Mouse (Mus musculus) cerebellum, postnatal 25 days (tissue): ENCODE measurements at regions not wholly inside any gene's neighbourhood (a gene's known extent, or its start where the extent isn't known, plus 50 kb on each side); places are given as distances from the start of the nearest gene placed in this dataset.

ENCODE experiments used
- DNase-seq, 2 experiments: peaks; one replicate each; pipeline ENCODE4 v3.0.0; 2021; ENCODE audit warnings: mixed read lengths in 2 of 2

DNA sequence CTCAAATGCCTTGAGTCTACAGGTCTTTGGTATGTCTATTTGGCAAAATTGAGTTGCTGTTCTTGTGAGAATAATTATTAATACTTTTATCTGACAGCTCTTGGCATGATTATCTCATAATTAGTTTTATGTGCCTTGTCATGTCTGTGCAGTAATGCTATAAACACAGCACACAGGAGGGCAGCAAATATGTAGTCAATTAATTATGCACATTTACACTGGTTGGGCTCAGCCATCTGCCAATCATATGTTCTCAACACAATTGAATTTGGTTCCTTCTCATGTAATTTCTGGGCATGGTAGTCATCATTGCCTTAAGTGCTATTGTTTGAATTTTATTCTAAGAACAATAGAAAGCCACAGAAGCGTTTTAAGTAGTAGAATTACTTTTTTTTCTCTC, 1650.7 kb upstream of the Tenm2 start:
- DNase-seq: no peak

DNA sequence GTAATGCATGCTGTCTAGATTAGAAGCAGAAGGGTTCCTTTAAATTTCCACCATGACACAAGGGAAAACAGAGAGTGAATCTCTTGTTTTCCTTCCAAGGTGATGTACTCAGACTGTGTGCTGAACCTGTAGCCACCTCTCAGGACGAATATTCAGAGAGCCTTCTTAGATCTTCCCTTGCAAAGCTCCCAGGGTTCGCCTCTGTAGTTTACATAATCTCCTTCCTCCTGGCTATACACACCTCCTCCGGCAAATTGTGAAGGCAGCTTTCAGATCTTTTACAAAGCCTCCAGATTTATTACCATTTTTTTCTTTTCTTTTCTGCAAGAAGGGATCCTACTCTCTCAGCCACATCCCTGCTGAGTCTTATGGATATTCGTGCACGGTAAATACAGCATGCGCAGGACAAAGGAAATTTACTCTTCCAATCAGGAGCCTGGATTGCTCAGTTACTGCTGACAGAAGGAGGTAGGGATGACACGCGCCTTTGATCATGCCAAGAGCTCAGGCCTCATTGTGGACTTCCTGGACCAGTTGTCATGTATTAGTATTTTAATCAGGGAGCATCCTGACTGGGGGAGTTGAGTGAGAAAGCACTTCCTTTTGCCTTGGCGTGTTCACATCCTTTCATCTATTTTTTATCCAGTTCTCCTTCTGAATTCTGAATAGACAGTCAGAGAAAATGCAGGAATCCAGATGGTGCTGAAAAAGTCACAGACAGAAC, 1626.0 kb upstream of the Tenm2 start:
- peak; percentile 5 to 8 for DNase-seq

DNA sequence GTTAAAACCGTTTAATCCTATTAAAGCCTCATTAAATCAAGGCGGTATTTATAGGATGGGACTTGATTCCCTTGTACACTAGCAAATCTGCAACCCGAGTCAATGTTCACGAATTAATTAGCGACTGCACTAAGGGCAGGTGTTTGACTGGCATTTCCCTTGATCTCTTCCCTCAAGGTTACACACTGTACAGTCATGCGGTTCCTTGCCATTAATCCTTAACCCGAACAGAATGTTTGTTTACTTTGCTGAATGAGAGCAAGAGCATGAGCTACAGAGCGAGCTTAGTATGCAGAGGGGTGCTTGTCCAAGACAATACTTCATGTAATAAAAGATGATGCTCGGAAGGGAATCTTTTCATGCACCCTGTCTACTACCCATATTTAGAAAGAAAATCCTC, 1620.9 kb upstream of the Tenm2 start:
- DNase-seq: no peak

DNA sequence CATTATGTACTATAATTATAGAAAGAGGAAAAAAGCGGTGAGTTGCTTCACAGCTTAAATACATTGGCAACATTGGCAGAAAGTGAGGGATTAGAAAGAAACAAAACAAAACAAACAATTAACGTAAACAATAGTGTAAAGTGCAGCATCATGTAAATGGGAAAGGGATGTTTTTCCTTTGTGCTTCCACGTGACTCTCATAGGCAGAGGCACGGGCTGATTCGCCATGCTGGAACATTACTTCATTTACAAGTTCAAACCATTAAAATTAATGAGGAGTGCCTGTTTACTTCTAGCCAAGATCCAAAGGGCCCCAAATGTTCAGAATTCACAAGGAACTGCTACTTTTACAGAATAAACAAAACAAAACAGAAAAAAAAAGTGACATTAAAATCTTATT, 1593.4 kb upstream of the Tenm2 start:
- DNase-seq: no peak

DNA sequence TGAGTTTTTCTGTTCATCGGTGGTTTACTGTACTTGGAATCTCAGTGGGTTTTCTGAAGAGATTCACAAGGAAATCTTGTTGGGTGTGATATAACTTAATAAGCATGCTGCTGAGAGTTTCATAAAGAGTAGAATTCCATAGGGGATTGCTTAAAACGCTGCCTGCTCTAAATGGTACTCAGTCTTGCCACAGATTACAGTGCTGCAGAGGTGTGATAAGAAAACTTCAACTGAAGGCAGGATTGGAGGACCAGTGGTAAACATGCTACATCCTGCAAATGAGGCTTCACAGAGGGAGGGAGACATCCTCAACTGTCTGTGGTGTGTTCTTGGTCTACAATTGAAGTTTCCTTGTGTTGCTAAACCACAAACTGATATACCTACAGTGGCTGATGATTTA, 1592.6 kb upstream of the Tenm2 start:
- no peak for DNase-seq

DNA sequence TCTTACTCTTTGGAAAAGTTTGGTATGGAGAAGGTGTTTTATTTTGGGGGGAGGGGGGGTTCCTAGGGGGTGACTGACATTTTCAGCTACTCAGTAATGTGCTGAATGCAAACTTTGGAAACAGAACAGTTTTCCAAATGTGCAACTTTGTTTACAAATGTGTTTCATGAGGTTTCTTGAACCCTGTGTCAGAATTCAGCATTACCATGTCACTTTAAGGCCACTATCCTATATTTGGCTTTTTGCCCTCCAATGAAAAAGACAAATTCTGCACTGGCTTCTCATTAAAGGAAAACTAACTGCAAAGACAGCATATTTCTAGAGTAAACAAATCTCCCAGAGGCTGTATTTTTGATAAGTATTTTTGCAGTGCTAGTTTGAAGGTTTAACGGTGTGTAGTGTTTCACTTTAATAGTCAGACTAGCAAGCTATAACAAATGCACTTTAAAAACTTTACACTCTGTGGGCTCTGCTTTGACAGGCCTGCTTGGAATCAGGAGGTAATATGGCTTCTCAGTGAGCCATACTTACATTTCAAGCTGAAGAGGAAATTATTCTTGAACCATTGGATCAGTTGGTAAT, 1589.5 kb upstream of the Tenm2 start:
- DNase-seq: no peak

DNA sequence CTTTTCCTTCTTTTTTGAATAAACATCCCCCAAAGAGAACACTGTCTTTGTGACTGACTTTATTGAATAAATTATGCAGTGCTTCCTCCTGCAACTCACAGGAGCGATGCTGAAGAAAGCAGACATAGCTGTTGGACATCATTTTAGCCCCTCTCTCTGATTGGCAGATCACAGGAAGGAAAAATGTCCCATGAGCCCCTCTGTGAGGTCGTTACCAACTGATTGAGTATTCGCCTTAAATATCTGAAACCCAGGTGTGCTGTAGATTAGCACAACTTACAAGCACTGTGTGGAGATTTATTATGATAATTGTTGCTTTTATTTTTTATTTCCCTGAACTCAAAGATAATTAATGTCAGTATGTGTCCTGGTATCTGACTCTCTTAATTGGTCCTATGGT, 1582.4 kb upstream of the Tenm2 start:
- DNase-seq: no peak

DNA sequence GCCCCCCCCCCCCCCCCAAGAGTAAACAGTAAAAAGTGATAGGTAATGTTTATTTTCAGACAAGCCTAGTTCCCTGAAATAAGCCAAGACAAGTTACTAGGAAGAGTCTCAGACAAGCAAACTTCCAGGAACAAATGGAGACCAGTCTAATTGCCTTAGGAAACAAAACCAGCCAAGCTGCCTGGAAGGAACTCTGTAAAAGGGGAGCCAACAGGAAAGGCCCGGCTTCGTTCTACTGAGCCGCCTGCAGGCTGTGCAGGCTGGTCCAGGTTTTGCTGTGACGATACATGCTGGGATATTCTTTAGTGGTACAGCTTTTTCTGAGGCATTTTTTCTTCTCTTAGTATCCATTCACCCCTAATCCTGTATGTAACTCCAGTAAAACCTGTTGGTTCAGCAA, 1547.8 kb upstream of the Tenm2 start:
- no peak for DNase-seq

DNA sequence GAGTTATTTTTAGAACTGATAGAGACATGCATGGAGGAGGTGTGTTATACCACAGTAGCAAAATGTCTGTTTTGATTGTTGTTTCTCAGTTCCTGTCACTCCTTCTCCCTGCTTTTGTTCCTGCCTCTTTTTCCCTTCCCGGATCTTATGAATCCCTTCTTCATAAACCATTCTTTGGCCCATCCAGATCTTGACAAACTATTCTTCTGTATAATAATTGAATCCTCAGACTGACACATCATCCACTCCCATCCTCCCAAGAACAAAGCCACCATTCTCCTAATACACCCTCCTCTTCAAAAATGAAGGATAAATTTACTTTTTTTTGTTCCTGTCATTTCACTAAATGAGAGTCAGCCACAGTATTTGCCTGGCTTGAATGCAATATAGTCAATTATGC, 1543.8 kb upstream of the Tenm2 start:
- DNase-seq: no peak

DNA sequence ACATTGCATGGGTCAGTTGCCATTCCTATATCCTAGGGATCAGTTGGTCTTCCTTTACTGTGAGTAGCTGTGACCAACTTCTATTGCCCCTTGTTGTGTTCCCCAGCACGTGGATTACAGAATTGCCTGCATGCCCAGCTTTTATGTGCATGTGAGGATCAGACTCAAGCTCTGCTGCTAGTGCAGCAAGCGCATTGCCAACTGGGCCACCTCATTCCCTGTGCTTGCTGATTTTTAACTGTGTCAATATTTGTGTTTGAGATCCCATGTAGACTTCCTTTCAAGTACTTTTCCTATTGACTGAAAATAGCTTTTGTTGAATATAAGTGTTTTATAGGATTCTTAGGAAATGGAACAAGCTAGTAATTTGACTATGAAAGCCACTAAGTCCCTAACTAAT, 1526.5 kb upstream of the Tenm2 start:
- no peak for DNase-seq

DNA sequence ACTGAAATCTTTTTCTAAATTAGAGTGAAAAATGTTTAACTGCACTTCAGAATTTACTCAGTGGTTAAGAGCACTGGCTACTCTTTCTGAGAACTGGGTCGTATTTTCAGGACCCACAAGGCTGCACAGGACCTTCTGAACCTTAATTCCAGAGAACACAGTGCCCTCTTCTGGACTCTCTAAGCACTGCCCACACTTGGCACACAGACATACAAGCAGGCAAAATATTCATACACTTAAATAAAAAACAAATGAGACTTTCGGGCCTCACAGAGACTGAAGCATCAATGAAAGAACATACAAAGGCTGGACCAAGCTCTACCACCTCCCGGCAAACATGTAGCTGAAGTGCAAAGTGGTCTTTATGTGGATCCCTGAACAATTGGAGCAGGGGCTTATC, 1511.8 kb upstream of the Tenm2 start:
- DNase-seq: peak; percentile 20 to 53

DNA sequence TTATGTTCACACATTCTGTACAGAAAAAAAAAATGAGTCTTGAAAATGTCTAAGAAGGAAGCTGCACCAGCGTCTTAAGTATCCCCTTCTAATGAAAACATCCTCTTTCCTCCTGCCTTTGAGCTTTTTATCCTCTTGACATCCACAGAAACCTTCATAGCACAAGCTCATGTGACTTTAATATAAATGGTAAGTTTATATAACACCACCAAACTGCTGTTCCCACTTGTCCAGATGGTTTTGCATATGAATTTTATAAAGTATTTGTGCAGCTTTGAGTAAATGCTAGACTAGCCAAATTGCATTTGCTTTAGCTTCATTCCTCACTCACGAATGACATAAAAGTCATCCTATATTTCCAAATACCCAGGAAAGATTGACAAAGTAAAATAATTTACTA, 1493.3 kb upstream of the Tenm2 start:
- DNase-seq: no peak

DNA sequence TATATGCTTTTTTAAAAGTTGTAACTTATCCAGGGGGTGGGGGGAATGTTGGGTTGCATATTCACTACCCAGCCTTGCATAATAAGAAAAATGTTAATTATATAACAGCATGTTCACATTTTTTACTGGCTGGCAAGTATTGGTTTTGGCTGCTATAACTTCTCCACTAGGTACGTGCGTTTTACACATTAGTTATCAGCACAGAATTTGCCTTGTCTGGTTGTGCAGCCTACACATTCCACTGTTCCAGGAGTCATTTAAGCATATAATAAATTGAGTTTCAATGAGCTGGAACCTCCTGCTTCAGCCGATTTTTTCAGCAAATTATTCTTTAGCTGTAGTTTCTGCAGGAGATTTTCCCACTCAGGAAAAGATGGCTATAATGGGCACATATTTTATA, 1479.9 kb upstream of the Tenm2 start:
- no peak for DNase-seq

DNA sequence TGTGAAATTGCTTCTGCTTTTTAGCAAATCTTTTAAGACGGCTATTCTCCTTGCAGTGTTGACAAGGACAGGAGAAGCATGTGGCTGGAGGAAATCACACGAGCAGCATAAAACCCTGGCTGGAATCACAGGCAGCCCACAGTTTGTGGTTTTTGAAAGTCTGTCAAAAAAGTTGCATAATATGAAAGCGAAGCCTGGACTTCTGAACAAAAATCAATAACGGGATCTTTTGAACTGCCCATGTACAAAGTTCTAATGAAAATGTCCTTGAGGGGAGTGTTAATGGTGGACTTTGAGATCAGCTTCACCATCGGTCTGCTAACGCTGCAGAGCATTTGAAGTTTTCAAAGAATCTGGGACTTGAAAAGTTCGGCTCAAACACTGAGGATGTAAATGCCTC, 1445.5 kb upstream of the Tenm2 start:
- no peak for DNase-seq

DNA sequence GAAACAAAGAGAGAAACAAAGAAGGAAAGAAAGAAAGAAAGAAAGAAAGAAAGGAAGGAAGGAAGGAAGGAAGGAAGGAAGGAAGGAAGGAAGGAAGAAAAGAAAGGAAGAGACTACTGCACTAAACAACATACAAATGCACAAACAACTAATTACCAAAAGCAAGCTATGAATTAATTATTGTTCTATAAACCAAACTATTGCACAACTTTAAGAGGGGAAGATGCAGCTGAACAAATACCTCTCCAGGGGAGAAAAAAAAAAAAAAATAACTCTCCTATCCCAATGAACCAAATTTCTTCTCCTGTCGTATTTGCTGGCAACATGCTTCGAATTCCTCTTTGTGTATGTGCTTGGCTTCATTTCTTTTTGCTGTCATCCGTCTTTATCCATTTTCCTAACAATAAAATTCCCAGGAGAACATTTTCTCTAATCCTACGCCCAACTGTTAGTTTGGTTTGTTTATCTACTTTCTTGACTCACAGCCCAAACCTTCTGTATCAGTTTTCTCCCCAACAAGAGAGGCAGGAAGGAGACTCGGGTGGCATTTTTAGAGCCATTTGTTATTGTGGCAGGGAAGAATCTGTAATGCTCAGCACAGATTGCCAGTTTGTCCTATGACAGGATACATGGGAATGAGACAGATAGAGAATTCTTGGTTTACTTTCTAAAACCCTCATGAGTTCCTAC, 1437.7 kb upstream of the Tenm2 start:
- no peak for DNase-seq
